Mouse (Mus musculus) leukemia stem cell, adult 10-12 weeks (primary cell): Measurements from ENCODE around the gene Ccdc181. TPM values are rescaled to one million over a fixed set of nuclear protein-coding genes. Genes with fewer than 3 reads are reported as not detected.

Experiments used
- polyA plus RNA-seq: library from polyadenylated mRNA; stranded (reverse); fragments of >175 nt; gene quantifications from 2 replicates; pipeline ENCODE4 v1.2.3, GENCODE M21; 2012; ENCODE audit warnings: low replicate concordance

Ccdc181 gene
- 0.89 and 1.7 TPM in 2 replicates for polyA plus RNA-seq

GRCm38 (mm10) chr1:164275455-164275954 lies at the start of gene Ccdc181:
Gene Ccdc181 (plus strand): TSS chr1:164275585.

GRCm38 (mm10) chr1:164248465-164249331 lies 26.7 kb upstream of the Ccdc181 start, which contains the start of gene Slc19a2:
Gene Slc19a2 (plus strand): TSS chr1:164249046.

GRCm38 (mm10) chr1:164303821-164304220 lies 28.4 kb downstream of the Ccdc181 start, which contains the start of gene Nme7:
Gene Nme7 (plus strand): TSS chr1:164304121.

GRCm38 (mm10) chr1:164307124-164307751 lies 31.9 kb downstream of the Ccdc181 start, which contains the start of gene Blzf1:
Gene Blzf1 (minus strand): TSS chr1:164307489.

Other genes starting within 250 kb of the Ccdc181 start
- 0.11 TPM in 1 of 2 replicates, not detected in the other for gene Sele, start 227.4 kb upstream of the Ccdc181 start, polyA plus RNA-seq
- 5.5 and 17.7 TPM in 2 replicates for gene Sell, start 213.6 kb upstream of the Ccdc181 start, polyA plus RNA-seq
- gene Selp, start 160.3 kb upstream of the Ccdc181 start, polyA plus RNA-seq: 0.12 and 2.5 TPM in 2 replicates
- 0.03 and 0.10 TPM in 2 replicates for gene F5, start 123.7 kb upstream of the Ccdc181 start, polyA plus RNA-seq
- gene Slc19a2, start 26.5 kb upstream of the Ccdc181 start, polyA plus RNA-seq: 39.1 and 47.4 TPM in 2 replicates
- 1.1 and 2.9 TPM in 2 replicates for gene Nme7, start 28.5 kb downstream of the Ccdc181 start, polyA plus RNA-seq
- 0.51 and 0.64 TPM in 2 replicates for gene Blzf1, start 31.9 kb downstream of the Ccdc181 start, polyA plus RNA-seq
- 5.5 and 8.5 TPM in 2 replicates for gene Atp1b1, start 182.8 kb downstream of the Ccdc181 start, polyA plus RNA-seq